Mouse (Mus musculus) erythroblast, embryonic 14.5 days (primary cell): ENCODE results near the gene Dcaf4.

Source experiments
- GATA1 ChIP-seq: IDR thresholded peaks from 2 replicates; pipeline ENCODE4 v1.6.1; 2012; ENCODE audit warnings: low read length, inconsistent platforms, mixed read lengths
- TAL1 ChIP-seq: IDR thresholded peaks from 3 replicates; pipeline ENCODE4 v1.6.1; 2012; ENCODE audit warnings: low read length, inconsistent platforms, mixed read lengths

- TF ChIP-seq GATA1 (no peak), TAL1 (no peak)
These were observed 48.5 kb upstream of the Dcaf4 start for GRCm38 (mm10) chr12:83471760-83472159.
